8 mouse cellular contexts compared by ENCODE assay signal in the genomic region with DNA sequence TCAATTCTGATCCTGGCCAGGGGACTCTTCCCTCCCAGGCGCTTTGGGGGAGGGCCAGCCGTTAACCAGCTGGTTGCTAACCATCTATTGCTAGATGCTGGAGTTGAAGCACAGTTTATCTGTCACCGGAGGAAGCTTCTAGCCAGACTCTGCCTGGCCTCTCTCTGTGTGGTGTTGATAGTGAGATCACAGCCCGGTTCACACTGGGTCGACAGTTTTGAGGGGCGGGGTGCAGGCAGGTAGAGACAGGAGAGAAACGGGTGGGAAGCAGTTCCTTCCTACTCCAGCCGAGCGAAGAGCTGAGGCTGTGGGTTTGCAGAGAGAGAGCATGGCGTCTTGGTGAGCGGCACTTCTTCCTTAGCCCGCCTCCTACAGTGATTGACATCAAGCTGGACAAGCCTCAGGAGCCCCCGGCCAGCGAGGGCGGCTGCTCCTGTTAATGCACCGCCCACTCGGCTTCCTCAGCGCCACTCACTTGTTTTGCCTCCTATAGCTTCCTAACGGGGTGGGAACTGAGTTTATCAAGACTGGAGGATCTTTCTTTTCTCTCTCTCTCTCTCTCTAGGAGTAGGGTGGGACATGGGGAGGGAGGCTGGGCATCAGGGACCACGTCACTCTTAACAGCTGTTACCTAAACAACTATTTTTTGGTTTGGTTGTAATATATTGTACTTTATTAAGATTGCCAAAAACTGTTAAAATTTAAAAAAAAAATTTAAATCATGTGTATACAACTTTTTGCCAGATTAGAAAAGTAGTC. TPM values are rescaled to one million over a fixed set of nuclear protein-coding genes. Genes with fewer than 3 reads are reported as not detected.
DNase-seq lines count a peak whose midpoint lies in the region.

No protein-coding gene starts in this region.

- peak; percentile 79 for DNase-seq in Muller cell, postnatal 12 days (ENCODE audit: inconsistent ontology term)
- DNase-seq in embryo, embryonic 11 days = peak; percentile 94
- peak; percentile 56 to 68 for DNase-seq in gastrocnemius, postnatal 36 days
- DNase-seq in induced T-regulatory cell, adult 2 months (ENCODE audit: low read depth) = peak; percentile 81
- DNase-seq in left cerebral cortex, postnatal 4 days = peak; percentile 77
- peak; percentile 88 for DNase-seq in mesoderm, embryonic 11.5 days (ENCODE audit: low read depth, low spot score)
- DNase-seq in right cerebral cortex, postnatal 14 days = peak; percentile 60
- peak; percentile 70 to 75 for DNase-seq in urinary bladder, postnatal 4 days (ENCODE audit: low spot score in 2 of 2)

- intact Hi-C loops in gastrocnemius, postnatal 36 days (cut with DNase I) = no loop called here
- intact Hi-C loops in left cerebral cortex, postnatal 4 days (cut with DNase I) = no loop called here

RNA-seq across cellular contexts. Expression of gene Srprb, which starts 21.0 kb away (rescaled TPM):
- total RNA-seq in gastrocnemius, postnatal 36 days (2021) = 10 to 100 TPM; 16.3 to 18.0 TPM
- 10 to 100 TPM; 21.8 to 24.4 TPM for total RNA-seq in left cerebral cortex, postnatal 4 days (2021)

RNA-seq across cellular contexts. Expression of gene Gm20425, which starts 49.1 kb away (rescaled TPM):
- under 1 TPM; 0.42 to 0.74 TPM for total RNA-seq in gastrocnemius, postnatal 36 days (2021)
- 1 to 10 TPM; 2.6 to 3.0 TPM for total RNA-seq in left cerebral cortex, postnatal 4 days (2021)

RNA-seq across cellular contexts. Expression of gene Trf, which starts 49.3 kb away (rescaled TPM):
- 10 to 100 TPM in 1 of 2 experiments, 1 to 10 TPM in 1; 7.9 to 10.8 TPM for total RNA-seq in gastrocnemius, postnatal 36 days (2021)
- total RNA-seq in left cerebral cortex, postnatal 4 days (2021) = 10 to 100 TPM in 1 of 2 experiments, 1 to 10 TPM in 1; 6.1 to 11.1 TPM

Comparison
In these comparisons a context has a peak if more than half of its experiments do, and no peak if none do; other contexts are left out.
1. Peak in every context shown above with its lines: DNase-seq.